Mouse (Mus musculus) stomach, postnatal 0 days (tissue): ENCODE data around the gene Mamstr. TPM values are rescaled to one million over a fixed set of nuclear protein-coding genes. Genes with fewer than 3 reads are reported as not detected.

Experiments used
- ATAC-seq: fragments of 200-750 bp; cut with Nextera tagmentation; 2 replicates; pipeline ENCODE4 v1.8.0; 2017; ENCODE audit not compliant: low FRiP score, low TSS enrichment
- DNase-seq: peaks from one replicate; pipeline ENCODE4 v3.0.0-alpha.2; 2016; ENCODE audit warnings: low spot score
- H3K27ac ChIP-seq: fragments of 300-500 bp; sonication (generic); replicated peaks from 2 replicates; pipeline ENCODE4 v1.5.1; 2014; ENCODE audit warnings: mild to moderate bottlenecking, control low read depth
- H3K27me3 ChIP-seq: fragments of 300-500 bp; sonication (generic); 2 replicates; pipeline ENCODE4 v1.6.1; 2014; ENCODE audit warnings: low read length; ENCODE audit not compliant: control insufficient read depth, insufficient read depth
- H3K36me3 ChIP-seq: fragments of 300-500 bp; sonication (generic); 2 replicates; pipeline ENCODE4 v1.6.1; 2014; ENCODE audit warnings: low read length, mixed read lengths; ENCODE audit not compliant: control insufficient read depth, insufficient read depth
- H3K4me1 ChIP-seq: fragments of 300-500 bp; sonication (generic); replicated peaks from 2 replicates; pipeline ENCODE4 v1.6.1; 2014; ENCODE audit warnings: antibody characterized with exemption; ENCODE audit not compliant: control insufficient read depth, insufficient read depth
- H3K4me2 ChIP-seq: fragments of 300-500 bp; sonication (generic); replicated peaks from 2 replicates; pipeline ENCODE4 v1.6.1; 2014; ENCODE audit warnings: low read depth, mild to moderate bottlenecking, control low read depth, moderate library complexity
- H3K4me3 ChIP-seq: fragments of 300-500 bp; sonication (generic); 2 replicates; pipeline ENCODE4 v1.5.1; 2014; ENCODE audit warnings: low read depth, low read length, control low read depth
- H3K9ac ChIP-seq: fragments of 300-500 bp; sonication (generic); 2 replicates; pipeline ENCODE4 v1.6.1; 2014; ENCODE audit warnings: mild to moderate bottlenecking, low read length, control low read depth, mixed read lengths
- H3K9me3 ChIP-seq: fragments of 300-500 bp; sonication (generic); 2 replicates; pipeline ENCODE4 v1.6.1; 2016; ENCODE audit warnings: low read length; ENCODE audit not compliant: control insufficient read depth
- CTCF ChIP-seq: IDR thresholded peaks from 2 replicates; pipeline ENCODE4 v1.5.1; 2016; ENCODE audit warnings: antibody characterized with exemption, low read depth, mild to moderate bottlenecking, moderate library complexity
- EP300 ChIP-seq: optimal IDR thresholded peaks from 2 replicates; pipeline ENCODE3; 2016; ENCODE audit warnings: antibody characterized with exemption
- WGBS: fragments of 180-500 bp; shearing (Covaris S2); extraction: QIAGEN DNeasy Blood & Tissue Kit; methylation state at CpG from one replicate; pipeline ENCODE4 v1.1.7; 2014; 5-methylcytosine and 5-hydroxymethylcytosine counted together
- polyA plus RNA-seq: library from polyadenylated mRNA; unstranded; fragments of >200 nt; fragmentation: Nextera tagmentation; extraction: Ambion mirVana; gene quantifications from 2 replicates; pipeline ENCODE4 v1.2.1, GENCODE M21; 2015

The Mamstr gene
- polyA plus RNA-seq, 1 experiment from 2014 or later = 4.6 TPM

DNA sequence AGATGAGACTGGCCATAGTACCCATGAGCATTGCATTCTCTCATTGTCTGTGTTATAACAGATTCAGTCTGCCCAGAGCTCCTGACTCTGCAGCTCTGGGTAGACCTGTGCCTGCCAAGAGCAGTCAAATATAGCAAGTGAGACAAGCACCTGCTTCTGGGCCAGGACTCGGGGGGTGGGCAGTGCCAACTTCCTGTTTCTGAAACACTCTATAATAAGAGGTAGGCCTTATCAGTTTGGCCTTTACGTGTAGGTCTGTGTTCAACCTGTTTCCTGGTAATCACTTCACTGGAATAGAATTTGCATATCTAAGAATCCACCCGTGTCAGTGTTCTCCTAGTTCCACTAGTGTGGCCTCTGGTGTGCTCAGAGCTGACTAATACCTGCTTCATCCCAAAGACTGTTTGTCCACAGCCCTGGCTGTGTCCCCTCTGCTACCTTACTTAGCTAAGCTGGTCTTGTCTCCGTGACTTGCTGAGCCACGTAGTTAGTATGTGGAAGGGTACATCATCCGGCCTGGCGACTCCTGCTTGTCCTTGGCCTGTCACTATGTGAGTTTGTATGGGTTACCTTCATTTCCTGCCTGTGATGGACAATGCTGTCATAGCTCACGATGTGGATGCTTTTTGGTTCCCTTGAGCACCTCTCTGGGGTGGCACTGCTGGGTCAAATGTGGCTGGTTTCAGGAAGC is 41.4 kb downstream of the Mamstr start:
- H3K27ac ChIP-seq = peak overlapping the region; percentile 79

DNA sequence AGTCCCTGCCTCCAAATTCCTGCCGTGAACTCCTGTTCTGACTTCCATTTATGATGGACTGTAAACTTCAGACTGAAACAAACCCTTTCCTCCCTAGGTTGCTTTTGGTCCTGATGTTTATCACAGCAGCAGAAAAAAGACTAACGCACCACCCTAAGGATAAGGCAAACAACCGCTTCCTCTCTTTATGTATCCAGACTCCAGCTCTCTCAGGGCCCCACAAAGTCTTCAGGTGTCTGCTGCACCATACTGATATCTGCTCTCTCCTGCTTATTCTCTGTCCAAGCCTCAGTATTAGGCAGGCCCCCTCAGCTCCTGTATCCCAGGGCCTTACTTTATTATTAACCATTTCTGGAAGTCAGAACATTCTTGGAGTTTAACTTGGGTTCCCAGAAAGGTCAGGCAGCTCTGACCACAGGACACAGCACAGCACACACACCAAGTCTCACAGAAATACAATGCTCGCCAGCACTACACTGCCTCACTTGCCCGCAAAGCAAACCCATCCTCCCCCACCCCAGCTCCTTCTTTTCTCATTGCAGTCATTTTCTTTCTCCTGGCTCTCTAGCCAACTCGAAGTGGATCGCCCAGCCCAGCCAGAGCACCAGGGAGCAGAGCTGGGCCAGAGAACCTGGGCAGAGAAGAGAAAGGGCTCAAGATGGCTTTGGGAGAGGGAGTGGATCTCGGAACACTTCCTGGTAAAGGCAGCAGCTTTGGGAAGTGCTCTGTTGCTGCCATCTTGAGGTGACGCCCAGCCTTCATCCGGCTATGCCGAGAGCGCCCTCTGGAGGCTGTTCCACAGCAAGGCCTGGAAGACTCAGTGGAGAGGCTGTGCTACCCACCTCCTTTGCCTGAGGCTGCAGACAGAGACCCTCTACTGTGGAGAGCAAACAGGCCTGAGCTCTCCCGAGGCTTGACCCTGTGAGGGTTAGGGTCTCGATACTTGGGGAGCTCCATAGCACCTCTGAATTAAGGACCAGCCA is 42.7 kb downstream of the Mamstr start:
- Histone ChIP-seq H3K4me1 (peaks cover 7% of the 10 kb centered on the region; the same call in 1 of the 2 replicates), H3K4me3 (no peak overlapping the region), H3K4me2 (peak overlapping the region; percentile 25; the same call in 1 of the 2 replicates), H3K36me3 (no peaks in the 10 kb centered on the region), H3K9ac (no peak overlapping the region), H3K27ac (peak overlapping the region; percentile 66), H3K27me3 (no peaks in the 10 kb centered on the region), H3K9me3 (no peaks in the 10 kb centered on the region)
- WGBS = 26% methylated on average over 14 of the region's 14 CpGs
- DNase-seq (peak; percentile 94), ATAC-seq (peak; percentile 34; the same call in 1 of the 2 replicates)
- no peak for TF ChIP-seq EP300
- peak; percentile 100 for TF ChIP-seq CTCF

More for the DNA sequence above, 41.4 kb downstream of the Mamstr start:
- Histone ChIP-seq H3K4me1 (peaks cover 5% of the 10 kb centered on the region; the same call in 1 of the 2 replicates), H3K4me2 (no peak overlapping the region), H3K4me3 (no peak overlapping the region), H3K36me3 (no peaks in the 10 kb centered on the region), H3K27me3 (no peaks in the 10 kb centered on the region), H3K9me3 (no peaks in the 10 kb centered on the region), H3K9ac (0 out of 2 replicates have a peak overlapping the region, but pooled peaks have one; percentile 31)
- DNase-seq = peak; percentile 71
- WGBS = 60% methylated on average over 8 of the region's 8 CpGs
- ATAC-seq = peak; percentile 61
- TF ChIP-seq EP300 = no peak
- TF ChIP-seq CTCF = no peak

DNA sequence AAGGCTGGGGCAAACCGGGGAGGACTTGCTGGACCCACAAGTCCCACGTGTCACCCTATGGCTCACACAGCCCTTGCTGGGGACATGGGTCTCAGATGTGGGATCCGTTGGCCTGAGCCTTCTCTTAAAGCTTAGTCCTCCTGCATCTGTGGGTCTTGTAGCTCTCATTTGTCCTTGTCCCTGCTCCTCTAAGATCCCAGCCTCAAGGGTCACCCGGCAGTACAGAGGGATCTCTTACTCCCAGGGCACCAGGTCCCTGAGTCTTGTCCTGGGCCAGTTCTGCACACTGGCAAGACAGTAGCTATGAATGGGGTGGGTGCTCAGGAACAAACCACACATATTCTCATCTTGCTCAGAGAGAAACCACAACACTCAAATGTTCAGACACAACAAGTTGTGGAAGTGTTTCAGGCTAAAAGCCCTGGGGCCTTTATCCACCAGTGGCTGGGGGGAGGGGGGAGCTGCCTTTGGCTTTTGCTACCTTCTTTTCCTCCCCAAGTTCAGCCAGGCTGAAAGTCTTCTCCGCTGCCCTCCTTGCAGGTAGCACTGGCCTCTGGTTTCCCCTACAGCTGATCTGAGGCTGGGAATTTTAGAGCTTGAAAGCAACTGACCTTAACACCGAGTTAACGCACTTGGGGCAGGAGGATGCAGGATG is 43.7 kb downstream of the Mamstr start, which contains the start of gene Ntn5:
TSS of gene Ntn5 (plus strand) at position 627 of the 655 bp plus-strand sequence.
- 81% methylated on average over 7 of the region's 7 CpGs for WGBS
- H3K4me3 ChIP-seq = no peak within 1 kb of the TSS
- no peaks in the 10 kb centered on the region for H3K27me3 ChIP-seq
- H3K9me3 ChIP-seq = no peaks in the 10 kb centered on the region
- no peak within 1 kb of the TSS for H3K27ac ChIP-seq
- ATAC-seq (no peak), DNase-seq (no peak)
- no peak within 1 kb of the TSS for H3K4me2 ChIP-seq
- H3K9ac ChIP-seq = peak within 1 kb of the TSS; percentile 1; the same call in 1 of the 2 replicates
- peaks cover 7% of the 10 kb centered on the region; the same call in 1 of the 2 replicates for H3K4me1 ChIP-seq
- TF ChIP-seq CTCF = no peak
- no peak for TF ChIP-seq EP300
- H3K36me3 ChIP-seq = no peaks in the 10 kb centered on the region

DNA sequence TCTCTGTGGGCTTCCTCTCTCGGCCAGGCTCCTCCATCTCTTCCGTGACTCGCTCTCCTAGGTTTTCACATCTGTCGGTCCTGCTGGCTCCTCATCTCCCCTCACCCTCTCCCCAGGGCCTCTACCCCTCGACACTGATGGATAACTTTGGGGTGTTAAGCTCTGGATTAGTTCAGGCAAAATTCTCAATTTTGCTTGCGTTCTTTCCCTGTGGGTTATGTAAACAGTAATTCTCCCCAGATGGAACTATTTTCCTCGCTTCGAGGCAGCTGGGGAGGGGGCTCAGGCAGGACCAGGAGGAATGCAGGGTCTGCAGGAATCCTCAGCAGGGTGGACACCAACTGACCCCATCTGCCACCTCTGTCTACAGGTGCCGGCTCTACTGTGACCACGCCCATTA is 46.0 kb downstream of the Mamstr start:
- WGBS = 36% methylated on average over 10 of the region's 10 CpGs
- no peaks in the 10 kb centered on the region for H3K36me3 ChIP-seq
- H3K9me3 ChIP-seq = no peaks in the 10 kb centered on the region
- H3K4me3 ChIP-seq = no peak overlapping the region
- ATAC-seq (no peak), DNase-seq (no peak)
- H3K27ac ChIP-seq = no peak overlapping the region
- H3K9ac ChIP-seq = 0 out of 2 replicates have a peak overlapping the region, but pooled peaks have one; percentile 8
- H3K4me2 ChIP-seq = no peak overlapping the region
- no peak for TF ChIP-seq CTCF
- peaks cover 7% of the 10 kb centered on the region; the same call in 1 of the 2 replicates for H3K4me1 ChIP-seq
- H3K27me3 ChIP-seq = no peaks in the 10 kb centered on the region

DNA sequence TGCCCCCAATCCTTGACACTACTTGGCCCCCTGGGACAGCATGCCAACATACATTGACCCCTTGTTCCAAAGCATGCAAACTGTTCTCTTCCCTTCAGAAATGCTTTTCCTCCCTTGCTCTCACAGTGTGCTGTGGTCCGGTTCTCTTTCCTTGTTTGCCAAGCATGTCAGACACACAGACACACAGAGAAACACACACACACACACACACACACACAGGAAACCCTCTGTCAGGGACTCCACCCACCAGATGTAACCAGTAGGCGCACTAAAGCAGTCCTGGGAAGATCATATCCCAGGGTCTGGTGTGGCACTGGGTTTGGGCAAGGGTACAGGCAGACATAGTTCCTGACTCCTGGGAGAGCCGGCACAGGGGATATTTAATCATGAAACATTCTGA is 47.1 kb downstream of the Mamstr start:
- WGBS = 53% methylated on average over 3 of the region's 3 CpGs
- Histone ChIP-seq H3K4me3 (no peak overlapping the region), H3K9me3 (no peaks in the 10 kb centered on the region), H3K36me3 (no peaks in the 10 kb centered on the region), H3K4me2 (no peak overlapping the region), H3K4me1 (peaks cover 7% of the 10 kb centered on the region; the same call in 1 of the 2 replicates), H3K9ac (no peak overlapping the region), H3K27me3 (no peaks in the 10 kb centered on the region), H3K27ac (no peak overlapping the region)
- no peak for DNase-seq
- no peak for ATAC-seq
- TF ChIP-seq EP300 (no peak), CTCF (no peak)
